Mouse (Mus musculus): ENCODE results near the gene Tceanc2.

Gene Tceanc2

DNA sequence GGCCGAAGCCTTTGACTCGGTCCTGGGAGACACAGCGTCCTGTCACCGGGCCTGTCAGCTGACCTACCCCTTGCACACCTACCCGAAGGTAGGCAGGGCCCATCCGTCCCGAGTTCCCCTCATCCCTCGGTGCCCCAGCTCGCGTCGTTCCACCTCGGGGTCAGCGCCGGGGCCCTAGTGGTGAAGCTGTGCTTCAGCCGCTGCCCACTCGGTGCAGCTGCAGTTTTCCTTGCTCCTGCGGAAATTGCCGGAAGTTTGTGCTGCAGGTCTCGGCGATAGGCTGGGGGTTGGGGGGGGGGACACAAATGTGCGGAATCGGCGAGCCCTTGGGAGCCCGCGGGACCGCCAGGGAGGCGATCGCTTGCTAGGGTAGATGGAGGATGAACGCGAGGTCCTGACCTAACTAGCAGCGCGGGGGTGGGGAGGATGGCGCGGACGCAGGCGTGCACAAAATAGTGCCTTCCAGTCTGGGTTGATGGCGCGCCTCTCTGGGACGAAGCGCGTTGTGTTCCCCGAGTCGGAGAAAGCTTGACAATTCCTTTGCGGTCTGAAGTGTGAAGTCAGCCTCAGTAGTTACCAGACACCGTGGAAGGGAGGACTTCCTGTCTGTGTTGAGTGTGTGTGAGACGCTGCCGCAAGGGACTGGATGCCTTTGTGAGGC, at the start of gene Tceanc2:
Gene Tceanc2, minus strand, starts transcription at position 287 of the 661 bp plus-strand sequence.
- peak; percentile 58 to 61 for DNase-seq

DNA sequence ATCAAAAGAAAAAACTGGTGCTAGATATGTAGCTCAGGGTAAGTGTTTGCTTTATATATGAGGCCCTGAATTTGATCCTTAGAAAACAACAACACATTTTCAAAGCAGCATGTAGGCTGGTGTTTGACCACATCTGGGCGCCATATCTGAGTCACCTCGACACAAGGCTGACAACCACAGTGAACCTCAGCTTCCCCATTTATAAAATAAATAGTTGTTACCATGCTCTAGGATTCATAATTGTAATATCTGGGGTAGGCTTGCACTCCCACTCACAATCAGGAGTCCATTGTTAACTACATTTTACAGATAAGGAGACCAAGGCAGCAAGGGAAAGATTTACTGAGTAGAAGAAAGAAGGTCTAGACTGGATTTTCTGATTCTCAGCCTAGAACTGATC, 47.4 kb upstream of the Tceanc2 start:
- DNase-seq, result no peak

DNA sequence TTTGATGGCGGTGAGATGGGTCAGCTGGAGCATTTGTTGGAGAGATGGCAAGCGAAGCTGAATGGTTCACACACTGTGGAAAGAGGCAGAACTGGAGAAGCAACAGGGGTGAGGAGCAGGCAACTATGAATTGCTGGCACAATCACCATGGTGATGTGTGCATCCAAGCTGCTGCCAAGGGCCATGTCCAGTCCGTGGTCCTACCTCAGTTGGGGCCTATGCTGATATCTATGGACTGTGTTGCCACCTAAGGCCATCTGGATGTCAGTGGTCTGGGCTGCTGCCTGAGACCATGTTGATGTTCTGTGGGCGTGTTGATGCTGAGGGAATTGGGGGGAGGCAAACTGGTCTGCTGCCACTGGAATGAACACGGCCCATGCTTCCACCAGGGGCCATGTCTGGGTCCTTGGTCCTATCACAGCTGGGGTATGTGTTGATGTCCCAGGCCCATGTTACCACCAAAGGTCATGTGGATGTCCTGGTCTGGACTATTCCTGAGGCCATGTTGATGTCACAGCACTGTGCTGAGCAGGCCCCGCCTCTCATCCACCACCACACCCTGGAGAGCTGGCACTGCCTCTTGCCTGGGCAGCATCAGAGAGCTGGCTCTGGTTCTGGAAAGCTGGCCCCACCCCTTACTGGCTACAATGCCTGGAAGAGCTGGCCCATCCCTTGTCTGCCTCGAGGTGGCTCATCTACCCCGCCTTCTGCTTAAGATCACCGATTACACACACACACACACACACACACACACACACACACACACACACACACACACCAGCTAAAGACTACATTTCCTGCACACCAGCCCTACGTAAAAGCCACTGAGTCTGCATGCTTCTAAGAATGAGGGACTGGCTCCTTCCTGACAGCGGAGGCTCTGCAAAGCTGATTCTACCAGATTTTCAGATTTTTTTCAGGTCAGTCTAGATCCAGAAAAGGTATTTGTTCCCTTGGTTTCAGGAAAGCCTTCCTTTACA, 44.6 kb upstream of the Tceanc2 start:
- peak; percentile 64 to 81 for DNase-seq

DNA sequence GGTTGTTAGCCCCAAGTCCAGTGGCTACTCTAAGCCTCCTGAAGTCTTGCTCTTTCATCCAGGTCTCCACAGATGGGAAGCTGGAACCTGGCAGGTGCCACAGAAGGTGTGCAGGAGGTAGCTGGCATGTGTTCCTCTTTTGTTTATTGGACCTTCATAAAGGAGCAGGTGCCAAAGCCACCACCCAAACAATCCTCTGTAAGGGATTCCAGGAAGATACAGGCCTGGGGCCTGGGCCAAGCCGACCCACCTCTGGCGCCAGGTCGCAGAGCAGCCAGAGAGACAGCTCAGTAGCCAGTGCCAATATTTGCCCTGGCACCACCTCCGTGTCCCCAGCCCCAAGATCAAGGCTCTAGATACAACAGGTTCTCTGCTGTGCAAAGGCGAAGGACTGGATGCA, 42.6 kb upstream of the Tceanc2 start:
- DNase-seq, result no peak

DNA sequence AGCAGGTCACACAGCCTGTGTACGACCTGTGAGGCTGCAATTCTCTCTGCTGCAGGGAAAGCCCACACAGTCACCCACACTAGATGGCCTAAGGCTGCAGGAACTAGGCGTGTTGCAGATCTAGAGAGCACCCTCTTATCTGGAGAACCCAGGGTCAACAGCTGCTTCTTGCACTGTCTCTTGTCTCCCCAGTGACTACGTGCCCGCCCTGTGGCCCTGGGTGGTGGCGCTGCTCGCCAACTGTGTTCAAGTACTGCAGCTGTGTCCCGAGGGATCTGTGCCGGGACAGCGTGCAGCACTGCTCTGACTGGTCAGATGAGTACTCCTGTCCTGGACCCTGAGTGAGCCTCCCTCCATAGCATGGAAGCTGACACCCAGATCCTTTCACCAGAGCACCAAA, 38.7 kb upstream of the Tceanc2 start:
- DNase-seq, result no peak

DNA sequence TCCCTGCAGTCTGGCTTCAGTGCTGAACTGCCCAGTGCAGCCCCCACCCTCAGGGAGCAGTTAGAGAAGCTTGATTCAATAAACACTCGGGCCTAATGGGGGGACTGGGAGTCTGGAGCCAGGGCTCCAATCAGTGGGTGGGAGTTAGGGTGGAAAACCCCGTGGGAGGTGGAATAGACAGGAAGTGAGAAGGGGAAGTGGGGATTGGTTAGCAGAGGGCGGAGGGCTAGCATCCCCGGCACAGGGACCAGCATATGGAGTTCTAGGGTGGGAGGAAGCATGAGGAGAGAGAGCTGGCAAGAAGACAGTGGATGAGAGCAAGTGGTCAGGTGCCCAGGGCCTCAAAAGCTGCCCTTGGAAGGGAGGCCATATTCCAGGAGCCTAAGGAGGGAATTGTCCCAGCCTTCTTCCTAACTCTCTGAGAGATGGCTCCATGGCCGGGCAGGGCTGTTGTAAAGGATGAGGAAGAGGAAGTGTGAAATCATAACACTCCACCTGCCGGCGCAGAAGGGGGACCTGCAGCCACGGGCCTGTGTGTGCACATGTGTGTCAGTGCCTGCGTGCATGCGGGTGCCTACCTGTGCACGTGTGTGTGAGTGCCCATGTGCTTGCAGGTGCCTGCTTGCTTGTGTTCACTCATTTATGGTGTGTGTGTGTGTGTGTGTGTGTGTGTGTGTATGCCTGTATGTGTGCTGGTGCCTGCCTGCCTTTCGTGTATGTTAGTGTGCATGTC, 34.5 kb upstream of the Tceanc2 start:
- DNase-seq, result no peak

DNA sequence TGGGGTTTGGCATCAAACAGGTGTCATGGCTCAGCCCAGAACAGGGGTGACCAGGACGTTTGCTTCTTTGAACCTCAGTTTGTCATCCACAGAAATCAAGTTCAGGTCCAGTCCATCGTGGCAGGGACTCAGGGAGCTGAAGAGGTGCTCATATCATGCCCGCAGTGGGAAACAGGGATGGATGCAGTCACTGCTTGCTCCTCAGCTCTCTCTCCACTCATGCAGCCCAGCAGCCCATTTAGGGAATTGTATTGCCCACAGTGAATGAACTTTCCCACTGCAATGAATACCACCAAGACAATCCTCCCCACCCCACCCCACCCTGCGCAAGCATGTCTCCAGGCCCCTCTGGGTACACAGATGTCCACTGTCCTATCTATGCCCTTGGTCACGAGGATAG, 33.0 kb upstream of the Tceanc2 start:
- no peak for DNase-seq

DNA sequence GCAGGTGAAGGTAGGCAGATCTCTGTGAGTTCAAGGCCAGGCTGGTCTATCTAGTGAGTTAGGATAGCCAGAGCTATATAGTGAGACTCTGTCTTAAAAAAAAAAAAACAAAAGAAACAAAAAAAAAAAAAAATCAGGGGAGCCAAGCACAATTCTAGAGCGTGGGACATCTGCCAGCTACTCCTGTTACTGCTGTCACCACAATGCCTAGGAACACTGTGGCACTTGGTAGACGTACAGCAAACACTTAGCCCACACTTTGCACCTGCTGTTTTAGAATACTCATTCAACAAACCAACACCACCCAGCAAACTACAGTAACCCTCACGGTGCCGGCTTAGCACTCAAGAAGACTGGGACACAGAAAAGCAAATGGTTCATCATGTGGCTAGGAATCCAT, 32.5 kb upstream of the Tceanc2 start:
- DNase-seq, result peak; percentile 62 to 70

DNA sequence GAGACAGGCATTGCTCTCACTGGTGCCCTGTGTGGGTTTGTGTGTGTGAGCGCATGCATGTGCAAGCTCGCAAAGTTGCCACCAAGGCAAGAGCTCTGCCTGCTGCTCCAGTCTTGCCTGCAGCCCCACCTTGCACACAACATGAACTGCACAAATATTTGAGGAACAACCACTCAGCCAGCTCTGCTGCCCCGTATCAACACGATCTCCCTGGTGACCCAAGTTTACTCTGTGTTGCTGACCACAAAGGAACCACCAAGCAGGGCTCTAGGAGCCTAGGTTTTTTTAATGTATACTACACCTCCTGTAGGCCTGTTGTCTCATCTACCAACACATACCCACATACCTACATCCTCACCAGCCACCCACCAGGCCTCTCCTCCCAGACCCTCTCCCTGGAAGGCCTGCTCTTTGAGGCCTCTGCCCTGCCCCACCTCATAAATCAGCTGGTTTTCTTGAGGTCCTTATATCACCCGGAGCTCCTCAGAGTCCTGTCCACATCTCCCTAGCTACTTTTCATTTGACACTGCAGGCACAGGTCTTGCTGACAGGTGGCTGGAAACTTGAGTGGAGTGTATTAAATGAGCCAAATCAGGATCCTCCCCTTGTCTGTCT, 31.7 kb upstream of the Tceanc2 start:
- DNase-seq, result peak; percentile 32 to 72

DNA sequence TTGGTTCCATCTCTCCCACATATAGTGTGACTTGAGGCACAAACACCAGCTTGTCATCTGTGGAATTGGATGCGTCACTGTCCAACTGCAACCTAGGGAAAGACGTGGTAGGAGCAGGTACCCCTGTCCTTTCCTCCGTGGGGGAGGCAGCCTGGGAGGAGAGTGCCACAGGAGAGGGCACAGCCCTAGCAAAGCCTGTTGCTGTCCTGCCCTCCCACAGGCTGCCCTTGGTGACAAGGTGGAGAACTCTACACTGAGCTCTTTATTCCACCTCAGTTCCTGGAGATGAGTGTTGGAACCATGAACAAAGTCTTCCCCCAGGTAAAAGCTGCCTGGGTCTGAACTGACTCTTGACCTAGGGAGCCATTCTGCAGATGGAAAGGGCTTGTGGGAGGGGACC, 30.0 kb upstream of the Tceanc2 start, which contains the start of gene Ldlrad1:
Gene Ldlrad1, plus strand, starts transcription at position 301 of the 400 bp plus-strand sequence.
- DNase-seq, result no peak

DNA sequence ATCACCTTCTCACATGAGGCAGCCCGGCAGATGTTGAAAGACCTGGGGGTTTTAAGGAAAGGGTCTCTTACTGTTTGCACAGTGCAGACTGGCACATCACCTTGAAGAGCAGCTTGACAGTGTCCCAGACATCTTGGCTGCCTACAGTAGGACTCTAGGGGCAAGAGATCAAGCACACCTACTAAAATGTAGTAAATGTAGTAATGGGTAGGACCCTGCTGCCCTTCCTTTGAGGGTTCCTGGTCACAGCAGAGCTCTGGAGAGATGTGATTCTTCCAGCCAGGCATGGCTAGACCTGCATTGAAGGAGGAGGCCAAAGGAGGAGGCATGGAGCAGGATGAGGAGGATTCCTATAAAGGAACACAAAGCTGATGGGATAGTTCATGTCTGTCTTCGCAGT, 28.1 kb upstream of the Tceanc2 start:
- DNase-seq, result no peak

DNA sequence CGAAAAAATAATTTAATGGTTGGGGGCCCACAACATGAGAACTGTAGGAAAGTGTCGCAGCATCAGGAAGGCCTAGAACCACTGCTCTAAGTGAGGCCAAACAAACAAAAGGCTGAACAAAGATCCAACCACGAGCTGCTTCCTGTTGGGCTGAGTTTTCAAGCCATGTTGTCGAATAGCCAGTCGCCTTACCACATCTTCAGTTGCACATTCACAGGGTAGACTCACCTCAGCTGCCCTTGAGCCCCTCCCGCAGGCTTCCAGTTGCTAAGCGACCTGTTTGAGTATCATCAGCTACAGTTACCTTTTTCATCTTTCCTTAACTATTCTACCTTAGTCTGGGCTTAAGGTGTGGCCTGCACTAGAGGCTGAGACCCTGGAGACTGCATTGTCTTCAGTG, 24.1 kb upstream of the Tceanc2 start:
- DNase-seq, result no peak

DNA sequence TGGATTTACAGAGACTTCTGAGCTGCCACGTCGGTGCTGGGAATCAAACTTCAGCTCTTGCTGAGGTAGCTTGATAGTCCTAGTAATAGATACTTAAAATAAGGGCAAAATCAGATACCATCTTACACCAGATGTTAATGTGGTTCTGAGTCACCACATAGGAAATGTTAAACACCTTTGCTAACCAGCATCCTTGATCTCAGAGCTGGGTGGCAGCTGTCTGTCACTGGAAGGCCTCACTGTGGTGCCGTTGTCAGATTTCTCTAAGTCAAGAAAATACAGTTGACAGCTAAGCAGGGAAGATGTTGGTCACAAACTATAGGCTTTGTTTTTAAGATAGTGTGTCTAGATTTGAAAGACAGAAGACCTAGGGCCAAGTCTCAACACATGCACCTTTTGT, 22.9 kb upstream of the Tceanc2 start:
- no peak for DNase-seq

DNA sequence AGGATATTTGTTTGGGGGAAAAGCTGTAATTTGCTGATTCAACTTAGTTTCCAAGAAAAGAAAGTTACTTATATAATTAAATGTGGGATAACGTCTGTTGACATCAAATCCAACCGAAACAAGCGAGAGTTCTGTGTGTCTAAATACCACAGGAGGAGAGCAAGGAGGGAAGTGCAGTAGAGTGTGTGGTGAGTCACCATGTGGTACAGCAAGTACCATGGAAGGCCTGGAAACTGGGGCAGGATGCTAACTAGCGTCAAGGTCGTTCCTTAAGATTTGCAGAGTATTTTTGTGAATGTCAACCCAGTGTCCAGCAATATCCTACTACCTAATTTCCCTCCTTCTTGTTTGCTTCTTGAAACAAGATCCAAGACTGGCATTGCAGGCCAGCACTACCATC, 19.2 kb upstream of the Tceanc2 start:
- DNase-seq, result no peak

DNA sequence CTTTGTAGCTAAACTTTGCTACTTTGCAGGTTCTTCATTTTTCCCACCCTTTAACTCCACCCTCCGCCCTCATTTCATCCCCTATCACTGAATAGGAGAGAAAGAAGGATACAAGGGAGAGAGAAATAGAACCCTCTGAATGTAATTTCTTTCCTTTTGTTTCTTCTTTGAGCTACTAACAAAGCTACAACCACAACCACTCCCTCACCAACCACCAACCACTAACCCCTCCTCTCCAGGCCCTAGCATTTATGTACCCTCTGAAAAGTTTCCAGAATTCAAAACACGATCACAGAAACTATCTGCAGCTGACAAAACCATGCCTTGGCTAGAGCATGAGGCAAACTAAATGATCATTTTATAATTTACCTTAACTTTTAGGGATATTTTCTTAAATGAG, 17.5 kb upstream of the Tceanc2 start:
- DNase-seq, result no peak

DNA sequence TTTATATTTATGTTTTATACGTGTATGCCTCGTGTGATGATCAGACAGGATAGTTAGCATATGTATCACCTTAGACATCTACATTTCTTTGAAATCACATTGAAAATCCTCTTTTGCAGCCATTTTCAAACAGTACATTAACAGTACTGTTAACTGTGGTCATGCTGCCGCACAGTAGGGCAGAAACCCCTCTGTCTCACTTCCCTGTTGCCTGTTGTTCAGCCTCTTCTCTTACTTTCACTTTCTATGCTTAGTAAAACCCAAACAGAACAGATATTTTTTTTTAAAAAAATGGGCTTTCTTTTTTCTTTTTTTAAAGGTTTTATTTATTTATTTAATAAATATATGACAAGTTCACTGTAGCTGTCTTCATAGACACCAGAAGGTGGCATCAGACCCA, 14.9 kb upstream of the Tceanc2 start:
- no peak for DNase-seq

DNA sequence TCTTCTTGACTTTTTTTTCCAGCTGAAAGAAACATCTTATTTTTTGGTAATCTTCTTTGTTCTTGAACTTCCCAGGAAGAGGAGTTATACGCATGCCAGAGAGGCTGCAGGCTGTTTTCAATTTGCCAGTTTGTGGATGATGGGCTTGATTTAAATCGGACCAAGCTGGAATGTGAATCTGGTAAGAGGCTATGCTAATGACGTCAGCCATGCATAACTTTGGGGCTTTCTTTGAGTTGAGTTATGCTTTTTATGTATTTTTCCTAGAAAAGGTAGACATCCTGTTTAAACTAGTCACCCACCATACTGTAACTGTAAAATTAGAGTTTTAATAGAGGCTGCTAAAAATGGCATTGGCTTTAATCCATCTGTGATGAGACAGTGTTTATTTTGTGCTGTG, 6.8 kb upstream of the Tceanc2 start:
- DNase-seq, result no peak

DNA sequence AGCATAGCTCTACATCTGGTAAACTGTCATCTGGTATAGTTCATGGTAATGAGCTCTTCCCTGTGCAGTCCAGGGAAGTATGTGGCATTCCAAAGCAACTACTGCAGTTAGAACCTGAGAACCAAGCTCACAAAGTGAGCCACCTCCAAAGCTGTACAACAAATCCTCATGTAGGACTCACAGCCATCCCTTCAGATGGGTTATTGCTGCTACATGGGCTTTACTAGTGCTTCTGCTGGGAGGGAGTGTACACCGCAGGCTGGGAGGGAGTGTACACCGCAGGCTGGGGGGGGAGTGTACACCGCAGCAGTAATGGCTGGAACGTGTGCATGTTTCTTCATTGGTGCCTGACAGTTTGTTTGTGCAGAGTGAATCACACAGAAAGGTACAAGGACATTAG, 4.3 kb upstream of the Tceanc2 start:
- no peak for DNase-seq

DNA sequence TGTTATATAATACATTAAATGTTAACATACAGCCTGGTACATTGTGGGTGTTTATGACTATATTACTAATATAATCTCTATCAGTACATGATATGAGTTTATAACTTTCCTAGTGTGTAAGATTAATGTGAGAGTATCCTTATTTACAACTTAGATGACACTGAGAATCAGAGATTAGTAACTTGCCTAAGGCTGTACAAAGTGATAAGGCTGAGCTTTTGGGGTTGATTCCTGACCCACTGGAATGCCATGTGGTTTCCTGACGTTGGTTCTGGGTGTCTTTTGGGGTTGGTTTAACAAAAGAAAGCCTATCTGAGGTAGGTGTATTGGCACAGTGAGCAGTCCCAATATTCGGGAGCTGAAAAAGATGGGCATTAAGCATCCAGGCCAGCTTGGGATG, 3.9 kb upstream of the Tceanc2 start:
- DNase-seq, result no peak

DNA sequence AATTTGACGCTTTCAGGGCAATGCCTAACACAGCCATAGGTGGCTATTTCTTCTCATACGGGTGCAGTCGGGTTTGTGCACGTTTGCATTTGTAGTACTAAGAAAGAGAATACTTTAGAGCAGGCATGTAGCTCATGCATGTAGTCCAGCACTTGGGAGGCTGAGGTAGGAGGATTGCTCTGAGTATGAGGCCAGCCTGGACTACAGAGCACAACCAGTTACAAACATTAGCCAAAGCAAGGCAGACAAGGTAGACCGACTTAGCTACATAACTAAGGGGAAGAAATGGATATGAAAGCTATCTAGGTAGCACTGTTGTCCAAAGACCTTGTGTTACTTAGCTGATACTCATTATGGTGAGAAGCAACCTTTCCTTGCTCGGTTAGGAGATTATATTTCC, 3.0 kb upstream of the Tceanc2 start:
- DNase-seq, result no peak

DNA sequence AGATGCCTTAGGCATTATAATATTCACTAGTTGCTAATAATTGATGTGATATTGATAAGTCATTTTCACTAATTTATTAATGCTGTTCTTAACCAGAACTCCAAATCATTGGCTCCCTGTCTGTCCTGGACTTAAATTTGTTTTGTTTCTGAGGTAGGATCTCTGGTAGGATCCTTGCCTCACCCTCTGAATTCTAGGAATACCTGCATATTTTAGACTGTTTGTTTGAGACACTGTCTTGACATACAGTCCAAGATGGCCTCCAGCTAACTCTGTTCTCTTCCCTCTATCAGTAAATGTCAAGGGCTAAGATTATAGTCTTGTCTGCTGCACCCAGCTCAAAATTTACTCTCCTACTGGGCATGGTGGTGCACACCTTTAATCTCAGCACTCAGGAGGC, 1.8 kb upstream of the Tceanc2 start:
- DNase-seq, result no peak

DNA sequence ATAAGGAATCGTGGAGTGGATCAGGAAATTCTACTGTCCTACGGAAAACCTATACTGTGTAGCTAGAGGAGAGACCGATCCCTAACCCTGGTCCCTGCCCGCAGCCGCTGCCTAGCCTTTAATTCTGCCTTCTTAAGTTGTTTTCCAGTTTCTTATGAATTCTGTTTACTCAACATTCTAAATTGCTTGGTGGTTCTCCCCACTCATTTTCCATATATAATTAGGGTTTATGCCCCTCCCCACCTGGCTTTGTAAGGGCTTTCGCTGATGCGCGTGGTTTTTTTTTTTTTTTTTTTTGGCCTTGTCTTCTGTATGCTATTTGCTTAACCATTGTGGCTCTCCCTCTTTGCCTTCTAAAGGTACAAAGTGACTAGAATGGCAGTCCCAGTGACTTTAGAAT, 645 bp upstream of the Tceanc2 start:
- no peak for DNase-seq

DNA sequence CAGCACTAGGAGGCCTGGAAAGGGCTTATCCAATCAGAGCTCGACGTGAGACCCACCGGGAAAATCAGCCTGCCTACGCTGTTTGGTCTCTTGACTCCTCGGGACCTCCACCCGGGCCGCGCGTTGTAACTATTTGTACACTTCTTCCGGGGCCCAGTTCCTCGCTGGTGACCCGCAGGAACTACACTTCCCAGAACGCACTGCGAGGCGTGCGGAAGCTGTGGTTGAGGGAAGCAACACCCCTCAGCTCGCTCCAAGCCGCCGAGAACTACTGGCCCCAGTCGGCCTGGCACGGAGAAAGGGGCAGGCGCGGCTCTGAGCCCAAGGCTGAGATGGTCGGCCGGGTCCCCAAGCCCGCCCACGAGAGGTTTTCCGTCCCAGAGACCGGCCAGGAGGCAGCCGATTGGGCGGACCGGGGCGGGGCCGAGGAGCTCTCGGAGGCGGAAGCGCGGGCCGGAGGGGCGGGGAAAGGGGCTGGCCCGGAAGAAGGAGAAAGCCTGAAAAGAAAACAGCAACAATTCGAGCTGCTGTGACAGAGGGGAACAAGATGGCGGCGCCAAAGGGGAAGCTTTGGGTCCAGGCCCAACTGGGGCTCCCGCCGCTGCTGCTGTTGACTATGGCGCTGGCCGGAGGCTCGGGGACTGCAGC, 610 bp downstream of the Tceanc2 start, which contains the start of gene Tmem59:
Gene Tmem59, plus strand, starts transcription at position 218 of the 648 bp plus-strand sequence.
- peak; percentile 98 to 100 for DNase-seq

Measured in lung, postnatal 4 days (tissue).